Mouse (Mus musculus) layer of hippocampus, adult 8-10 months (tissue): ENCODE data around the gene Vmn1r18. TPM values are rescaled to one million over a fixed set of nuclear protein-coding genes. Genes with fewer than 3 reads are reported as not detected.
"Not testable (repeated sequence)": the region's sequence is repeated elsewhere in the genome, so short reads cannot be mapped to it uniquely, and the experiment has no call there.

Source experiments
- DNase-seq, 2 experiments: peaks; one replicate each; pipeline ENCODE4 v3.0.0; 2022; ENCODE audit warnings: low spot score in 2 of 2
- total RNA-seq, 4 experiments: library from RNA; stranded (reverse); gene quantifications; 2 replicates each; pipeline ENCODE4 v1.2.4; 2022

Vmn1r18 gene
- not detected for total RNA-seq

GRCm38 (mm10) chr6:57395683-57396082, at the start of gene Vmn1r18:
Gene Vmn1r18 (minus strand): TSS chr6:57395783.
- no peak for DNase-seq

- DNase-seq = no peak
These were observed 35.6 kb upstream of the Vmn1r18 start for GRCm38 (mm10) chr6:57431196-57431595.

- DNase-seq = no peak
These were observed 33.0 kb upstream of the Vmn1r18 start, which contains the start of gene Vmn1r20 for GRCm38 (mm10) chr6:57428630-57429029. Gene Vmn1r20 (plus strand): TSS chr6:57428930.

GRCm38 (mm10) chr6:57403480-57403879, 7.9 kb upstream of the Vmn1r18 start, which contains the start of gene Vmn1r19:
Gene Vmn1r19 (plus strand): TSS chr6:57403780.
- not testable (repeated sequence) for DNase-seq

GRCm38 (mm10) chr6:57367496-57367895, 28.1 kb downstream of the Vmn1r18 start:
- no peak for DNase-seq

GRCm38 (mm10) chr6:57365866-57366265, 29.7 kb downstream of the Vmn1r18 start:
- not testable (repeated sequence) for DNase-seq

- DNase-seq = no peak
These were observed 32.0 kb downstream of the Vmn1r18 start, which contains the start of gene Vmn1r17 for GRCm38 (mm10) chr6:57363627-57364026. Gene Vmn1r17 (minus strand): TSS chr6:57363727.

GRCm38 (mm10) chr6:57356864-57357263, 38.7 kb downstream of the Vmn1r18 start:
- DNase-seq = no peak

- DNase-seq = no peak
These were observed 66.2 kb downstream of the Vmn1r18 start, which contains the start of gene Vmn1r16 for GRCm38 (mm10) chr6:57329394-57329793. Gene Vmn1r16 (minus strand): TSS chr6:57329494.

Other genes with a start within 250 kb of the Vmn1r18 start
- under 1 TPM in 1 of 4 experiments, not detected in 3; 0.06 TPM for gene Vmn1r12, start 238.9 kb downstream of the Vmn1r18 start, total RNA-seq
- not detected for gene Vmn1r13, start 192.5 kb downstream of the Vmn1r18 start, total RNA-seq
- not detected for gene Vmn1r14, start 164.1 kb downstream of the Vmn1r18 start, total RNA-seq
- not detected for gene Vmn1r15, start 137.8 kb downstream of the Vmn1r18 start, total RNA-seq
- not detected for gene Vmn1r16, start 66.3 kb downstream of the Vmn1r18 start, total RNA-seq
- not detected for gene Vmn1r17, start 32.1 kb downstream of the Vmn1r18 start, total RNA-seq
- not detected for gene Vmn1r19, start 8.0 kb upstream of the Vmn1r18 start, total RNA-seq
- gene Vmn1r20, start 33.1 kb upstream of the Vmn1r18 start, total RNA-seq = not detected
- 10 to 100 TPM; 71.1 to 92.2 (median 79.2) TPM for gene Ppm1k, start 139.7 kb upstream of the Vmn1r18 start, total RNA-seq
- 10 to 100 TPM in 3 of 4 experiments, 1 to 10 TPM in 1; 9.7 to 13.5 (median 11.4) TPM for gene Herc6, start 185.2 kb upstream of the Vmn1r18 start, total RNA-seq